Mouse (Mus musculus): ENCODE measurements around the gene Ubr2. TPM values are rescaled to one million over a fixed set of nuclear protein-coding genes. Genes with fewer than 3 reads are reported as not detected.

Gene Ubr2
- polyA plus RNA-seq, 1 experiment from 2014 or later = 11.9 TPM

DNA sequence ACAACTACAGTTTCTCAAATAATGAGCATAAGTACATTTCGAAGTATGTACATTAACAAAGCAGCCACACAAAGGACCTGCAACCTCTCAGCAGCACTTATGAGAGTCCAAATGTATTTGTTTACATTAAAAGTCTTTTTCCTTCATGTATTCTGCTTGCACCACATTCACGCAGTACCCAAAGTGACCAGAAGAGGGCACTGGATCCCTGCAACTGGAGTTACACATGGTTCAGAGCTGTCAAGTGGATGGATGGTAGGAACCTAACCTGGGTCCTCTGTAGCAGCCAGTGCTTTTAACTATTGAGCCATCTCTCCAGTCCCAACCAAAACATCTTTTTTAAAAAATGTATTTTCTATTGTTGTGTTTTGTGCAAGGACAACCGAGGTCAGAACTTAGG lies 35.2 kb downstream of the Ubr2 start:
- H3K9me3 ChIP-seq (replicated peaks; ENCODE audit: low read length) = no peaks in the 10 kb centered on the region
- peaks cover 80% of the 10 kb centered on the region for H3K36me3 ChIP-seq (ENCODE audit: insufficient read depth, low read length)
- no peak overlapping the region for H3K4me2 ChIP-seq (ENCODE audit: low read length)
- no peaks in the 10 kb centered on the region for H3K27me3 ChIP-seq (ENCODE audit: insufficient read depth, low read length)
- H3K9ac ChIP-seq (ENCODE audit: low read depth, low read length) = no peak overlapping the region
- 68% methylated on average over 3 of the region's 3 CpGs for WGBS
- H3K27ac ChIP-seq = no peak overlapping the region
- H3K4me3 ChIP-seq (replicated peaks; ENCODE audit: low read depth, low read length) = no peak overlapping the region
- H3K4me1 ChIP-seq (replicated peaks; ENCODE audit: insufficient read depth, low read length) = no peaks in the 10 kb centered on the region
- ATAC-seq (replicated peaks; ENCODE audit: low FRiP score, low read depth) = no peak
- DNase-seq (ENCODE audit: low spot score) = peak; percentile 41
- peak; percentile 84 for TF ChIP-seq CTCF (IDR thresholded peaks at IDR 0.05; ENCODE audit: low read depth)

DNA sequence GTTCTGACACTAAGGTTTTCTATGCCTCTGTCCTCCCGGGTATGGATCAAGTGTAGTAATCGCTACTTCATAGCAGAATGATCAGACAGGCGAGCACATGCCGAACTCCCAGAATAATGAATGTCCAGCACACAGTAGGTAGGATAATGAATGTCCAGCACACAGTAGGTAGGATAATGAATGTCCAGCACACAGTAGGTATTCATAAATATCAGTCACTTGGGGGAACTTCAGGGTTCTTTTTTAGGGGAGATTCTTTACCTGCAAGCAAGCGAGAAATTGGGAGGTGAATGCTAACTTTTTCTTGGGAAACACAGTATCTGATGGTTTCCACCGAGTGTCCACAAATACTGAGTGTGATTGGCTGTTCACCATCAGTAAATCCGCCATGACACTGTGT lies 37.8 kb downstream of the Ubr2 start:
- H3K4me2 ChIP-seq (ENCODE audit: low read length) = no peak overlapping the region
- no peak overlapping the region for H3K27ac ChIP-seq
- H3K9ac ChIP-seq (ENCODE audit: low read depth, low read length) = no peak overlapping the region
- no peak for TF ChIP-seq CTCF (IDR thresholded peaks at IDR 0.05; ENCODE audit: low read depth)
- H3K4me1 ChIP-seq (replicated peaks; ENCODE audit: insufficient read depth, low read length) = no peaks in the 10 kb centered on the region
- no peak for ATAC-seq (replicated peaks; ENCODE audit: low FRiP score, low read depth)
- H3K36me3 ChIP-seq (ENCODE audit: insufficient read depth, low read length) = peaks cover 88% of the 10 kb centered on the region
- H3K9me3 ChIP-seq (replicated peaks; ENCODE audit: low read length) = no peaks in the 10 kb centered on the region
- no peak overlapping the region for H3K4me3 ChIP-seq (replicated peaks; ENCODE audit: low read depth, low read length)
- no peaks in the 10 kb centered on the region for H3K27me3 ChIP-seq (ENCODE audit: insufficient read depth, low read length)
- DNase-seq (ENCODE audit: low spot score) = no peak
- WGBS = 92% methylated on average over 7 of the region's 7 CpGs

DNA sequence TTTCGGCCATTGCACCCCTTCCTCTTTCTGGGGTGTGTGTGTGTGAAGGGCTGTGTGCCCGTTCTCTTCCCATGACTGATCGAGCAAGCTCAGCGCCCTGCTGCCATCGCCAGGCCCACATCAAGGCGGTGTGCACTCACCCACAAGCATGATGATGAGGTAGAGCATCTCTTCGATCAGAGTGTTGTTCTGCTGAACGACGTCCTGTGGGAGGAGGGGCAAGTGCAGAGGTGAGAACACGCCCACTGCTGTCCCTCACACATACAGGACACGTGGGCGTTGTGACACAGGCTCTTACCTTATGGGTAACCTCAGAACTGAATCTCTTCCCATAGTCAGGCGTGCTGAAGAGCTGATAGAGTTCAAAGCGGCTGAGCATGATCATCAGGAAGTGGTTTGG lies 43.5 kb downstream of the Ubr2 start:
- ATAC-seq (replicated peaks; ENCODE audit: low FRiP score, low read depth) = no peak
- Histone ChIP-seq H3K36me3 (ENCODE audit: insufficient read depth, low read length) (peaks cover 92% of the 10 kb centered on the region), H3K27ac (no peak overlapping the region), H3K9ac (ENCODE audit: low read depth, low read length) (no peak overlapping the region), H3K4me1 (replicated peaks; ENCODE audit: insufficient read depth, low read length) (no peaks in the 10 kb centered on the region), H3K4me3 (replicated peaks; ENCODE audit: low read depth, low read length) (no peak overlapping the region), H3K4me2 (ENCODE audit: low read length) (no peak overlapping the region), H3K27me3 (ENCODE audit: insufficient read depth, low read length) (no peaks in the 10 kb centered on the region), H3K9me3 (replicated peaks; ENCODE audit: low read length) (no peaks in the 10 kb centered on the region)
- WGBS = 78% methylated on average over 14 of the region's 14 CpGs
- no peak for TF ChIP-seq CTCF (IDR thresholded peaks at IDR 0.05; ENCODE audit: low read depth)
- DNase-seq (ENCODE audit: low spot score) = no peak

DNA sequence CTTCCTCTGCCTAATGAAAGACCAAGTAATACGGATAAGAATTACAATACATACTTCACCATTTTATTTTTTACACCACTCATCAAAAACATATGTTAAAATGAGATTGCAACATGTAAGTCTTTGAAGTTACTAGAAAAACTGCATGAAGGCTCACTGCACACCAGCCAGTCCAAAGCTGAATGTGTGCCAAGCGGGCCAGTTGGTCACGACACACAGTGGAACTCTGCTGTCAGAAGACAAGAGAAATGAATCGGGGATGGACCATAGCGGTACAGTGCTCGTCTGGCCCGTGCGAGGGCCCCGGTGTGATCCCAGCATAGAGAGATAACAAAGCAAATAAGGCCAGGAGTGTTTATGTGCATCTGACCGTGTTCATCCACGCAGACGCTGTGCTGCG lies 47.2 kb downstream of the Ubr2 start:
- H3K27ac ChIP-seq = no peak overlapping the region
- no peak overlapping the region for H3K4me2 ChIP-seq (ENCODE audit: low read length)
- DNase-seq (ENCODE audit: low spot score) (no peak), ATAC-seq (replicated peaks; ENCODE audit: low FRiP score, low read depth) (no peak)
- H3K9ac ChIP-seq (ENCODE audit: low read depth, low read length) = no peak overlapping the region
- H3K4me3 ChIP-seq (replicated peaks; ENCODE audit: low read depth, low read length) = no peak overlapping the region
- WGBS = 91% methylated on average over 13 of the region's 13 CpGs
- H3K27me3 ChIP-seq (ENCODE audit: insufficient read depth, low read length) = no peaks in the 10 kb centered on the region
- H3K9me3 ChIP-seq (replicated peaks; ENCODE audit: low read length) = no peaks in the 10 kb centered on the region
- H3K36me3 ChIP-seq (ENCODE audit: insufficient read depth, low read length) = peaks cover 89% of the 10 kb centered on the region
- H3K4me1 ChIP-seq (replicated peaks; ENCODE audit: insufficient read depth, low read length) = no peaks in the 10 kb centered on the region
- no peak for TF ChIP-seq CTCF (IDR thresholded peaks at IDR 0.05; ENCODE audit: low read depth)

DNA sequence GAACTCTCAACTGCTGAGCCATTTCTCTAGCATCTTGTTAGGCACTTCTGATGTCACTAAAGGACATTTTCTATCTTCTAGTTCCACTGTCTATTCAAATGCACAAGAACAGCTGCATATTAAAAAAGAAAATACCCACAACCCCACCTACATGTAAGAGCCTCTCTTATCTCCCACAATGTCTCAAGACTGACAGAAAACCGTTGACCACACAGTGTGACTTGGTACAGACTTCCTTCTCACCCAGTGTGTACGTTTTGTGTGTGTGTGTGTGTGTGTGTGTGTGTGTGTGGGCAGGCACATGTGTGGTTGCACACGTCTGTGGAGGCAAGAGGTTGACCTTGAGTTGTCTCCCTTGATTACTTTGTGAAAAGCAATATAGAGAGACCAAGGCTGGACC lies 48.2 kb downstream of the Ubr2 start:
- Histone ChIP-seq H3K4me3 (replicated peaks; ENCODE audit: low read depth, low read length) (no peak overlapping the region), H3K4me2 (ENCODE audit: low read length) (no peak overlapping the region), H3K36me3 (ENCODE audit: insufficient read depth, low read length) (peaks cover 87% of the 10 kb centered on the region), H3K4me1 (replicated peaks; ENCODE audit: insufficient read depth, low read length) (no peaks in the 10 kb centered on the region), H3K27ac (no peak overlapping the region), H3K9me3 (replicated peaks; ENCODE audit: low read length) (no peaks in the 10 kb centered on the region), H3K27me3 (ENCODE audit: insufficient read depth, low read length) (no peaks in the 10 kb centered on the region), H3K9ac (ENCODE audit: low read depth, low read length) (no peak overlapping the region)
- DNase-seq (ENCODE audit: low spot score) (no peak), ATAC-seq (replicated peaks; ENCODE audit: low FRiP score, low read depth) (no peak)
- no peak for TF ChIP-seq CTCF (IDR thresholded peaks at IDR 0.05; ENCODE audit: low read depth)
- WGBS = 81% methylated on average over 3 of the region's 3 CpGs

DNA sequence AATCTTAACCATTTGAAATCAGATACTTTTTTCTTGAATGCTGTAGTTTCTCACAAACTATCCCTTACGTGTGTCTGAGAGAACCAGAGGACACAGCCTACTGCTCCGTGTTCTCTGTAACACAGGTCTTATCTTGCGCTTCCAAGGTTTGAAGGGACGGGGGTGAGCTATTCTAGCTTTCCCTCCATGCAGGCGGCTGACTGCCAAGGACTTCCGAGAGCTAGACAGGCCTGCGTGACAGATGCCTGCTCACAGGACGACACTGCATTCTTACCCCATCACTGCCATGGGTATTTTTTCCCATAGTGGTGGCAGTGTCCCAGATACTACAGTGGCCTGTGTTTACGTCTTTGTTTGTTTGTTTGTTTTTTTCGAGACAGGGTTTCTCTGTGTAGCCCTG lies 50.1 kb downstream of the Ubr2 start:
- no peak for TF ChIP-seq CTCF (IDR thresholded peaks at IDR 0.05; ENCODE audit: low read depth)
- Histone ChIP-seq H3K4me3 (replicated peaks; ENCODE audit: low read depth, low read length) (no peak overlapping the region), H3K27ac (no peak overlapping the region), H3K9ac (ENCODE audit: low read depth, low read length) (no peak overlapping the region), H3K27me3 (ENCODE audit: insufficient read depth, low read length) (no peaks in the 10 kb centered on the region), H3K4me2 (ENCODE audit: low read length) (no peak overlapping the region), H3K36me3 (ENCODE audit: insufficient read depth, low read length) (peaks cover 86% of the 10 kb centered on the region), H3K4me1 (replicated peaks; ENCODE audit: insufficient read depth, low read length) (no peaks in the 10 kb centered on the region), H3K9me3 (replicated peaks; ENCODE audit: low read length) (no peaks in the 10 kb centered on the region)
- ATAC-seq (replicated peaks; ENCODE audit: low FRiP score, low read depth) (no peak), DNase-seq (ENCODE audit: low spot score) (no peak)
- 90% methylated on average over 10 of the region's 10 CpGs for WGBS

DNA sequence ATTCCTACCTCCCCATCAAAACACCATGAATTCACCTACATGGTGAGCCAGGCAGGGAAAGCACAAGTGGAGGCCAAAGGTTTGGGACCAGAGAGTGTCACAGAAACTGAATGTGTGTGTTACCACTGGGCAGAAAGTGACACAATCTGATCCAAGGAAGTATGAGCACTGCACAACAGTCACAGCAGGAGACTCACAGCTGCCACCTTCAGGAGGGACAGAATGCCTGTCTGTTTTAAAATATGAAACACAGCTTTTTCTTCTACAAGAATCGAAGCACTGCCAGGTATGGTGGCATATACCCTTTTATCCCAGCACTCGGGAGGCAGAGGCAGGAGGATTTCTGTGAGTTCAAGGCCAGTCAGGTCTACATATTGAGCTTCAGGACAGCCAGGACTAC lies 52.3 kb downstream of the Ubr2 start:
- no peak for ATAC-seq (replicated peaks; ENCODE audit: low FRiP score, low read depth)

More for the DNA sequence above, 52.3 kb downstream of the Ubr2 start:
- no peak for DNase-seq (ENCODE audit: low spot score)
- H3K4me3 ChIP-seq (replicated peaks; ENCODE audit: low read depth, low read length) = no peak overlapping the region
- H3K4me2 ChIP-seq (ENCODE audit: low read length) = no peak overlapping the region
- 84% methylated on average over 2 of the region's 2 CpGs for WGBS
- peaks cover 88% of the 10 kb centered on the region for H3K36me3 ChIP-seq (ENCODE audit: insufficient read depth, low read length)
- H3K27ac ChIP-seq = no peak overlapping the region
- no peak overlapping the region for H3K9ac ChIP-seq (ENCODE audit: low read depth, low read length)
- H3K27me3 ChIP-seq (ENCODE audit: insufficient read depth, low read length) = no peaks in the 10 kb centered on the region
- H3K4me1 ChIP-seq (replicated peaks; ENCODE audit: insufficient read depth, low read length) = no peaks in the 10 kb centered on the region
- peak; percentile 38; the same call in 1 of the 2 replicates for TF ChIP-seq CTCF (IDR thresholded peaks at IDR 0.05; ENCODE audit: low read depth)
- no peaks in the 10 kb centered on the region for H3K9me3 ChIP-seq (replicated peaks; ENCODE audit: low read length)

All from kidney, postnatal 0 days (tissue).